Mouse (Mus musculus) spleen, adult 2 months (tissue): ENCODE measurements around the gene Olfr1413.

Source experiments
- CTCF ChIP-seq: fragments of 200-500 bp; IDR thresholded peaks from 2 replicates; pipeline ENCODE4 v1.5.1; 2011; ENCODE audit warnings: mild to moderate bottlenecking, inconsistent platforms; ENCODE audit not compliant: insufficient read depth, insufficient read length, insufficient replicate concordance; ENCODE audit errors: extremely low read depth
- POLR2A ChIP-seq: fragments of 200-500 bp; IDR thresholded peaks from 2 replicates; pipeline ENCODE4 v1.6.1; 2011; ENCODE audit warnings: low read depth, low read length, inconsistent platforms

DNA sequence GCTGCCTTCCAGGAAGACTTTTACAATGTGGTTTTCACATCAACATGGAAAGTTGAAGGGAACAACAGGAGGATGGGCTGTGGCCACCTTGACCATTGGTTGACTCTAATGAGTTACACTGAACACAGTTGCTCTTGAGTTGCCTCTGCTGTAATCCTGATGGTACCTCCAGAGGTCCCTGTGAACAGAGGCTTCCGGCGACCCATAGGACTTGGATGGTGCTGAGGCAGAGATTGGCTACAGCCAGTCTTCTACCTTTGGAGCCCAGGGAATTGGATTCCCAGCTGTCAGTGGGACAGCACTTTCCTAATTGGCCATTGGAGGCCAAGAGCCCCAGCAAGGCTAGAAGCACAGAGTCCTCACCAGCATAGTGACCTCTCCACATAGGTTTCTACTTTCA lies 14.4 kb downstream of the Olfr1413 start, which contains the start of gene Olfr1412:
- no peak for TF ChIP-seq CTCF
- TF ChIP-seq POLR2A: no peak
